Mouse (Mus musculus): ENCODE measurements at regions not wholly inside any gene's neighbourhood (a gene's known extent, or its start where the extent isn't known, plus 50 kb on each side); places are given as distances from the start of the nearest gene placed in this dataset.

DNA sequence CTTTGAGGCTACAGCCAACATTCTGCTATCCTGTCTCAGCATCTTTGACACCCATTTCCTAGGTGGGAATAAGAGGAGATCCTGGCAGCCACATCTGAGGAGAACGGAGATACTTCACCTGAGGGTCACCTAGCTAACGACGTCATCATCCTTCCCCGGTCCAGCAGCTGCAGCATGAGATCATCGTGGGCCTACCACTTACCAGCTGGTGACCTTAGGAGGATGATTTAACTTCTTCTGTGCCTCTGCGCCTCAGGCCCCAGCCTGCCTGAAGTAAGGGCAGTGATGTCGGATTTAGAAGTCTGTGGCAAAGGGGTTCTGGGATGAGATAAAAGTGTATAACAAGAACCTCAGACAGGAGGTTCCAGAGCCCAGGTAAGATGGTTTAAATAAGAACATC lies 391.3 kb upstream of the Spred2 start:
- H3K4me2 ChIP-seq (replicated peaks), result no peak overlapping the region
- WGBS, result 80% methylated on average over 7 of the region's 7 CpGs
- no peak overlapping the region for H3K4me3 ChIP-seq (replicated peaks)
- H3K36me3 ChIP-seq, result no peaks in the 10 kb centered on the region
- no peak overlapping the region for H3K27ac ChIP-seq
- no peak overlapping the region for H3K9ac ChIP-seq
- no peak for ATAC-seq
- H3K9me3 ChIP-seq, result no peaks in the 10 kb centered on the region
- no peaks in the 10 kb centered on the region for H3K27me3 ChIP-seq (replicated peaks)
- H3K4me1 ChIP-seq (replicated peaks), result 0 out of 2 replicates have a peak, but pooled peaks cover 3% of the 10 kb centered on the region

DNA sequence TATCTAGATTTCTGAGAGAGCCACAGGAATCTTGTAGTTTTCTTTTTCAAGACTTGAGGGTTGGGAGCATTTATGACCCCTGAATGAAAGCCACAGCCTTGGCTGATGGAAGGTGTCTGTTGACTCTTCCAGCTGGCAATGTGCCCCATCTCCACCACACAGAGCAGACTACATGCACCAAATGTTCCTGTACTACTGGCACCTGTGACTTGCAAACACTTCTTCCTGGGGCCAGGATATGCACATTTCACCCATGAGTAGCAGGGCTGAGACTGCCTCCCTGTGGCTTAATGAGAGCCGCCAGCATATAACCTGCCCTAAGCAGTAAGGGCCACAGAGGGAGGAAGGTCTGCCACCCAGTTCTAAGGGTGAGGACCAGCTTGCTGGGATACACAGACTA lies 390.5 kb upstream of the Spred2 start:
- Histone ChIP-seq H3K27ac (no peak overlapping the region), H3K9me3 (no peaks in the 10 kb centered on the region), H3K4me1 (replicated peaks) (0 out of 2 replicates have a peak, but pooled peaks cover 3% of the 10 kb centered on the region), H3K36me3 (no peaks in the 10 kb centered on the region), H3K4me2 (replicated peaks) (no peak overlapping the region), H3K4me3 (replicated peaks) (no peak overlapping the region), H3K9ac (no peak overlapping the region), H3K27me3 (replicated peaks) (no peaks in the 10 kb centered on the region)
- ATAC-seq, result no peak
- WGBS, result 84% methylated on average over 1 of the region's 1 CpGs

DNA sequence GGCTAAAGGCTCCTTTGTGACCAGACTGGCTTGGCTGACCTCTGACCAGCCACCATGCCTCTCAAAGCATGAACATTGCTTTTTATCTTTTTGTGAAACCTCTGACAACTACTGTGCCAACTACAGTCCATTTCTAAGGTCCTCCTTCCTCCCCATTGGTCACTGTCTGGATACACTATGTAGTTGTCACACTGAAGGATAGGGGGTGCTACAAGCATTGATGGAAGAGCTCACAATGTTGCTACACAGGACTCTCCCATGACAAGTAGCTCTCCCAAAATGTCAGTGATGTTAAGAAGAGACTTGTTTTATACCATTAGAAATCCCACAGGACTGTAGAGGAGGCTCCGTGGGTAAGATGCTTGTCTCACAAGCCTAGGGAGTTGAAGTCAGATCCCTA lies 389.0 kb upstream of the Spred2 start:
- no peaks in the 10 kb centered on the region for H3K9me3 ChIP-seq
- H3K4me2 ChIP-seq (replicated peaks), result no peak overlapping the region
- no peak overlapping the region for H3K9ac ChIP-seq
- no peak overlapping the region for H3K4me3 ChIP-seq (replicated peaks)
- H3K27ac ChIP-seq, result no peak overlapping the region
- H3K4me1 ChIP-seq (replicated peaks), result 0 out of 2 replicates have a peak, but pooled peaks cover 3% of the 10 kb centered on the region
- H3K27me3 ChIP-seq (replicated peaks), result no peaks in the 10 kb centered on the region
- ATAC-seq, result no peak
- 92% methylated on average over 1 of the region's 1 CpGs for WGBS
- H3K36me3 ChIP-seq, result no peaks in the 10 kb centered on the region

DNA sequence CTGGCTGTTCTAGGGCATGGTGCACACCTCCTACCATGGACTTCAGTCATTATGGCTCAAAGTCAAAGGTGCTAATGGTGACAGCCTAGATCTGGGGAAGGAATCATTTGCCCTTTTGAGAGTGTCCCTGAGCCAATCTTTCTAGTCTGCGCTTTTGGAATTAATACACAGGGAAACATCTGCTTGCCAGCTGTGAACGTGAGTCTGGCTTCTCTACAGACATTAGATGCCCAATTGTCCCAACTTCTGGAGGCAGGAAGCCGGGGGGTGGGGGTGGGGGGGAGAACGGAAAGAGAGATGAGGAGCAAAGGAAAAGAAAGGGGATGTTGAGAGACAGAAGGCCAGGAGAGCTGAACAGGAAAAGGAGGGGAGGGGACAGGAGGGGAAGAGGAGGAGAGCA lies 377.9 kb upstream of the Spred2 start:
- no peaks in the 10 kb centered on the region for H3K4me1 ChIP-seq (replicated peaks)
- H3K36me3 ChIP-seq, result no peaks in the 10 kb centered on the region
- no peak overlapping the region for H3K9ac ChIP-seq
- no peak overlapping the region for H3K4me3 ChIP-seq (replicated peaks)
- no peak for ATAC-seq
- H3K27ac ChIP-seq, result no peak overlapping the region
- no peak overlapping the region for H3K4me2 ChIP-seq (replicated peaks)
- 49% methylated on average over 4 of the region's 4 CpGs for WGBS
- H3K27me3 ChIP-seq (replicated peaks), result no peaks in the 10 kb centered on the region
- no peaks in the 10 kb centered on the region for H3K9me3 ChIP-seq

DNA sequence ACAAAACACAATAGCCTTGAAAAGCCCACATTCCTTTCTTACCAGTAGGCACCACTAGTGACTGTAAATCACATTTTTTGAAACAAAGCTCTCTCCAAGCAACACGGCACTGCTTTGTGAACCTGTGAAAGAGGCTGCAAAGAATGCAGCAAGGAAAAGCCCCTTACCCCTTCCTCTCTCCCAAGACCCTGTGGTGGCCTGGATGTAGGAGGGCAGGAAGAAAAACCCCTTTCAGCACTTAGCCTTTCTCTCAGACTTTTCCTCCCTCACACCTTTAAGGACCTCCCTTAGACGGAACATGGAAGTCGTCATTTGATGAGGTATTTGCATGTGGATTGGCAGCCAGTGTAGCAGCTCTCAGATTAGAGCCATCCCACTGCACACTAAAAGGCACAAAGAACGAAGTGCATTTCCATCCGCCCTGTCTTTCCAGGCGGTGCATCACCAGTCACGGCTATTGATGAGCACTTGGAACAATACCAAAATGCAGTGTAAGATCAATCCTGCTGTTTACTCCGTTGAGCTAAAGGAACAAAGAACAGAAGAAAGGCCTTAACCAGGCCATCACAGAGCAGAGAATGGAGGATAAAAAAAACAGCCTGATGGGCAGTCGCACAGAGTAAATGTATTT lies 369.7 kb upstream of the Spred2 start:
- Histone ChIP-seq H3K4me1 (replicated peaks) (no peaks in the 10 kb centered on the region), H3K4me2 (replicated peaks) (no peak overlapping the region), H3K36me3 (no peaks in the 10 kb centered on the region), H3K9ac (no peak overlapping the region), H3K27me3 (replicated peaks) (no peaks in the 10 kb centered on the region), H3K27ac (no peak overlapping the region), H3K4me3 (replicated peaks) (no peak overlapping the region), H3K9me3 (no peaks in the 10 kb centered on the region)
- ATAC-seq, result no peak
- WGBS, result 67% methylated on average over 9 of the region's 9 CpGs

DNA sequence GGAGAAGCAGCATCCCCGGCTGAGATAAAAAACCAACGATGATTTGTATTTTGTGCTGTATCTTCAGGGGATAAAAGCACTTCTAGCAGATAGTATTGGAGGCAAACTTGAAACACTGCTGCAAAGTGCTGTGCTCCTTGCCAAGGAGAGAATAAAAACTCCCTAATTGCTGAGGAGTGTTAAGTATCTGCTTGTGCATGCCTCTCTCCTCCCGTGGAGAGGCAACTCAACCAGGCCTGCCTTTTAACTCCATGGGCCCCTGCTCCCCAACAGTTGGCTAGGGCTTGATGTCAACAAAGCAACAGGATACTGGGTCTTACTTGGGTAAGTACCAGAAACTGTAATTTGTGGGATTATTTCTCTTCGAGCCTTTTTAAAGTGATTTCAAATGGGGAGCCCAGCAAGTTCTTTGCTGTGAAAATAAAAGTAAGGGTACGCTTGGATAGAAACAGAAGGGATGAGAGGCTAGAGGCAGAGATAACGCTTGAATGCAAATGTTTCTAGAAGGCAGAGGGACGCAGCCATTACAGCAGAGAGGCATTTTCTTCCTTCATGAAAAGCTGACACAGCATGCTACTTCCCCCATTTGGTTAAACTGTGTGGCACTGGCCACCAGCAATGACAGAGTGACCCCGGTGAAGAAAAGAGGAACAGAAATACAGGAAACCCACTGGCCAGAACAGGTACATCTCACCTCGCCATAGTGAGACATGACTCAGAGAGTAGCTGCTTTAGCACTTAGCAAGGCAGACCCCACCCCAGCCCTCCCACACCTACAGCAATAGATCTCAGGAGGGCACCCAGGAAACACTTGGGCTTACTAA lies 369.0 kb upstream of the Spred2 start:
- WGBS, result 75% methylated on average over 9 of the region's 9 CpGs
- no peak overlapping the region for H3K9ac ChIP-seq
- H3K4me2 ChIP-seq (replicated peaks), result no peak overlapping the region
- no peak overlapping the region for H3K4me3 ChIP-seq (replicated peaks)
- H3K36me3 ChIP-seq, result no peaks in the 10 kb centered on the region
- H3K27ac ChIP-seq, result no peak overlapping the region
- no peak for ATAC-seq
- no peaks in the 10 kb centered on the region for H3K4me1 ChIP-seq (replicated peaks)
- no peaks in the 10 kb centered on the region for H3K27me3 ChIP-seq (replicated peaks)
- no peaks in the 10 kb centered on the region for H3K9me3 ChIP-seq

DNA sequence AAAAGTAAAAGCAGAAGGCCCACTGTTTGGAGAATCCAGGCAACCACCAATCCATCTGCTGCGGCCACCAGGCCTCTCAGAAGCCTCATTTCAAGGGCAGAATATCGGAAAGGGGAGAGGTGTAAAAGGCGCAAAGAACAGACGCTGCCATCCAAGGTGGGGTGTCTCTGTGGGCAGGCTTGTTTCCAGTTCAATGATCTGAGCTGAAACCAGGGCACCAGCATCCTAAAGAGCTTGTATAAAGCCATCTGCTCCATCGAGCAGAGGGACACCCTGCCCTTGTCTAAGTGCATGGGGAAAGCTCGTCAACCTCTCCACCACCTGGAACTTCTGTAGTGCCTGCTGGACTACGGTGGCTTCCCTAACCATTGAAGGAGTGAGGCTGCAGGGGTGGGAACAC lies 363.7 kb upstream of the Spred2 start:
- 81% methylated on average over 7 of the region's 7 CpGs for WGBS
- H3K27me3 ChIP-seq (replicated peaks), result no peaks in the 10 kb centered on the region
- no peaks in the 10 kb centered on the region for H3K4me1 ChIP-seq (replicated peaks)
- no peak overlapping the region for H3K27ac ChIP-seq
- ATAC-seq, result no peak
- no peak overlapping the region for H3K9ac ChIP-seq
- H3K36me3 ChIP-seq, result no peaks in the 10 kb centered on the region
- no peak overlapping the region for H3K4me3 ChIP-seq (replicated peaks)
- H3K4me2 ChIP-seq (replicated peaks), result no peak overlapping the region
- H3K9me3 ChIP-seq, result no peaks in the 10 kb centered on the region

DNA sequence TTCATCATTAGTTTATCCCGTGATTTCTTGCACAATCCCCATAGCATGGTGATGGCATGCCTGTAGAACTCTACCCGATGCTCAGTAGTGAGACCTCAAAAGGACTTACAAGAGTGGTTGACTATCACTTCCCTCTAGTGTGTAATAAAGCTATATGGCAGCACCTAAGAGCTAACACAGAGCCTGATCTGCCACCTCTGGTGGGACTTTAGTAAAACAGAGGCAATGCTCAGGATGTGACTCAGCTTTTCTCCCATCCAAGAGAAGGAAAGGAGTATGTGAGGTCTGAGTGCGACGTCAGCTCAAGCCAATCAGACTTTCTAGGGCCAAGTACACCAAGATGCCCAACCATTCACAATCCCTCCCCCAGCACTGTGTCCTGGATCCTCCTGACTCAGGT lies 361.5 kb upstream of the Spred2 start:
- H3K4me1 ChIP-seq (replicated peaks), result no peaks in the 10 kb centered on the region
- no peak overlapping the region for H3K4me3 ChIP-seq (replicated peaks)
- WGBS, result 87% methylated on average over 4 of the region's 4 CpGs
- no peaks in the 10 kb centered on the region for H3K9me3 ChIP-seq
- ATAC-seq, result no peak
- H3K9ac ChIP-seq, result no peak overlapping the region
- H3K27me3 ChIP-seq (replicated peaks), result no peaks in the 10 kb centered on the region
- no peak overlapping the region for H3K27ac ChIP-seq
- H3K4me2 ChIP-seq (replicated peaks), result no peak overlapping the region
- no peaks in the 10 kb centered on the region for H3K36me3 ChIP-seq

DNA sequence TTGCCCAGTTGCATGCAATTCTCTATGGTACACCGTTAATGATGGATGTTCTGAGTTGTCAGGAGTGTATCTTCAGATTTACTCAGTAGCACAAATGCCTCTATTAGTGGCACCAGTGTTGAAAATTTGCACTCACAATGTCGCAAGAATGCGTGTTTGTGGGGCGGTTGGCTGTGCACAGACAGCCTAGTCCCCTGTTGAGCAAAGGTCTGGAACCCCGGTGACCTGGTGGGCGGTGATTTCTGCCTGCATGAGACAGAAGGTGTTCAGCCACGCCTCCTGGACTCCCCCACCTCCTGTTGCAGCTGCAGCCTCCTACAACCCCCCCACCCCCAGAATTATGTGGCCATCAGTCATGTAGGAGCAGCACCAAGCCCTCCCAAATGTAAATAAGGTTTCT lies 338.9 kb upstream of the Spred2 start:
- Histone ChIP-seq H3K27me3 (replicated peaks) (no peaks in the 10 kb centered on the region), H3K4me1 (replicated peaks) (no peaks in the 10 kb centered on the region), H3K36me3 (no peaks in the 10 kb centered on the region), H3K9me3 (no peaks in the 10 kb centered on the region), H3K27ac (no peak overlapping the region), H3K9ac (no peak overlapping the region), H3K4me2 (replicated peaks) (no peak overlapping the region), H3K4me3 (replicated peaks) (no peak overlapping the region)
- no peak for ATAC-seq
- 80% methylated on average over 7 of the region's 7 CpGs for WGBS

DNA sequence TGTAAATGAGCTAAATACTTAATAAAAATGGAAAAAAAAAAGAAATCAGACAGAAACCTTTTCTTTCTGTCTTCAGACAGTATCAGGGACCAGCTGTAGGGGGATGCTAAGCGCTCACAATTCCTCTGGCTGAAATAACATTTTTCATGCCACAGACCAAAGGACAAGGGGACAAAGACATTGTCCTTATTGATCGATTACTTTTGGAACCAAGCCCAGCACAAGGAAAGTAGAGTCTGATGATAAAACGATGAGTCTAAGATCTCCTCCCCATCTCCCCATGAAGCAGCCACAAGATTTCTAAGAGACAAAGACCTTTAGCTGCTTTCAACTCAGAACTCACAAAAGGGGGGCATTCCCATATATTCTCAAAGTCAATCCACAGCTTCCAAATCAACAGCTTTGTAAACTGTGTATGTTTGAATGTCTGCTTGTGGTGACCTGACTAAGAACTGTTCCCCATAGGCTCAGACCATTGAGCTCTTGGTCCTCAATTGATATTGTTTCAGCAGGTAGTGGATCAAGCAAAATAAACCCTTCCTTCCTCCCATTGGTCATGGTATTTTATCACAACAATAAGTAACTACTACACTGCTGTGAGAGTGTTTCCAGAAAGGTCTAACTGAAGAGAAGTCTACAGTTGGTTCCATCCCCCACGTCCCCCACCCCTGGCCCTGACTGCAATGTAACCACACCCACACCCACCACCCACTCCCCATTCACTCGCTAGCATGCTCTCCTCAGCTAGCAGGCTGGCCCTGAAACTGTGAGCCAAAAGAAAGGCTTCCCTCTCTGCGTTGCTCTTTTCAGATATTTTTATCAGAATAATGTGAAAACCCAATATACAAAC lies 331.4 kb upstream of the Spred2 start:
- 80% methylated on average over 6 of the region's 6 CpGs for WGBS
- Histone ChIP-seq H3K9me3 (no peaks in the 10 kb centered on the region), H3K27me3 (replicated peaks) (no peaks in the 10 kb centered on the region), H3K4me2 (replicated peaks) (no peak overlapping the region), H3K9ac (no peak overlapping the region), H3K27ac (no peak overlapping the region), H3K4me3 (replicated peaks) (no peak overlapping the region), H3K4me1 (replicated peaks) (no peaks in the 10 kb centered on the region), H3K36me3 (no peaks in the 10 kb centered on the region)
- ATAC-seq, result no peak

DNA sequence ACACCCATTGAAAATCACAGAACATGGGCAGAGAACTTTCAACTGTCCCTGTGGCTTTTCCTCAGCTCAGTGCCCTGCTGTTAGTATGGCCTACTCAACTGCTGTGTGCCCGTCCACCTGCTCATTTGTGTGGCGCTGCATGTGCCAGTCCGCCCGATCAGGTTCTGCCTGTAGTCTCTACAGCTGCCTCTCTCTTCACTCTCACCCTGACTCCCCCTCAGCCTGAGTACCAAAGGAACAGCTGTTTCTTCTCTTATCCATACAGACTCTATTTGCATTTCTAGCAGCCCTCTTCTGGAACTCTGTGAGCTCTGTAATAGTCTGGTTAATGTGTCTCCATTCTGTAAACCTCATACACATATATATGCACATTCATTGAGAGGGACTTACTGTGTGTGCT lies 329.1 kb upstream of the Spred2 start:
- Histone ChIP-seq H3K36me3 (no peaks in the 10 kb centered on the region), H3K4me3 (replicated peaks) (no peak overlapping the region), H3K4me2 (replicated peaks) (no peak overlapping the region), H3K27me3 (replicated peaks) (no peaks in the 10 kb centered on the region), H3K27ac (no peak overlapping the region), H3K4me1 (replicated peaks) (no peaks in the 10 kb centered on the region), H3K9me3 (no peaks in the 10 kb centered on the region), H3K9ac (no peak overlapping the region)
- 66% methylated on average over 4 of the region's 4 CpGs for WGBS
- peak; percentile 78 for ATAC-seq

DNA sequence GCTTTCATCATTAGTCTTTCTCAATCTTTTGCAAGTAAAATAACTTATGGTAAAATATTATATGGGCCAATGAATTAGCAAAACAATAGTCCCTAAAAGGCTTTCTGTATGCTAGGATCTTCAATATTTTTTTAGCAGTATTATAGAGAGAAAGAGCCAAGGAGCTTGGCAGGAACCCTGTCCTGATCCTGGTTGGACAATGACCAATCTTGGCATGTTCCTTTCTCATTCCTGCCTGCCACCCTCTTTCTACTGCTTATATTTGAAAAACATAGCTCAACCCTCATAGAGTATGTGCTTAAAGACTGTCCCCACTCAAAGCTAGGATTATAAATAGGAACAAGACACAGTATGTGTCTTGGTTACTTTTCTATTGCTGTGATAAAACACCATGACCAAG lies 327.8 kb upstream of the Spred2 start:
- Histone ChIP-seq H3K27ac (no peak overlapping the region), H3K4me3 (replicated peaks) (no peak overlapping the region), H3K4me2 (replicated peaks) (no peak overlapping the region), H3K27me3 (replicated peaks) (no peaks in the 10 kb centered on the region), H3K9ac (no peak overlapping the region), H3K4me1 (replicated peaks) (no peaks in the 10 kb centered on the region), H3K9me3 (no peaks in the 10 kb centered on the region), H3K36me3 (no peaks in the 10 kb centered on the region)
- no peak for ATAC-seq

Data from intestine, embryonic 15.5 days (tissue).